Mouse (Mus musculus) lung, postnatal 10 days (tissue): Measurements from ENCODE around the gene Susd6.
"Not testable (repeated sequence)": the region's sequence is repeated elsewhere in the genome, so short reads cannot be mapped to it uniquely, and the experiment has no call there.

ENCODE experiments used
- DNase-seq: peaks from one replicate; pipeline ENCODE4 v3.0.0; 2021

The Susd6 gene

DNA sequence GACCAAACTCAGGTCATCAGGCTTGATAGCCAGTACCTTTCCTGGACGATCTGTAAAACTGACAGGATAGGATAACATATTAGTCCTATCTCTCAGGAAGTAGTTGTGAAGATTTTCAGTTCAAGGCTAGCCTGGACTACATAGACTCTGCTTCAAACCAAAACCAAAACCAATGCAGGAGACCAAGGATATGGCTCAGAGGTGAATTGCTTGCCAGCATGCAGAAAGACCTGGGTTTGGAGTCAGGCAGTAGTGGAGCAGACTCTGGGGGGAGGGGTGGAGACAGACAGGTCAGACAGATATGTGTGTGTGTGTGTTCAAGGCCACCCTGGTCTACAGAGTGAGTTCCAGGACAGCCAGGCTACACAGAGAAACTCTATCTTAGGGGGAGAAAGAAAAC lies 3.7 kb upstream of the Susd6 start:
- no peak for DNase-seq

DNA sequence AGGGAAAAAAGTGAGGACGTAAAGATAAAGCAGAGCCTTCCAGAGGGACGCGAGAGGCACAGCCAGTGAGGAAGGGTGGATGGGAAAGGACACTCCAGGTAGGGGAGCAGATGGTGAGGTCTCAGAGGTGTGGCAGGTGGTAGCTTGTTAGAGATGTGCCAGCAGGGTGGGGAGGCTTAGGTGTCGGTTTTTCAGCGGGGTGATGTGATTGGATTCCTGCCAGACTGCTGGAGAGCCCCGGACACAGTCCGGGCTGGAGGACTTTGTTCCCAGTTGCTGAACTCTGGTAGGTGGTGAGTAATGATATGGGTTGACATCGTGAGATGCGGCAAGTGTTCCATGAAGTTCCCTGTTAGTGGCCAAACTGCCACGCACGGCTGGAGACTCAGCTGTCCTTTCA lies 2.7 kb upstream of the Susd6 start:
- peak; percentile 22 for DNase-seq

DNA sequence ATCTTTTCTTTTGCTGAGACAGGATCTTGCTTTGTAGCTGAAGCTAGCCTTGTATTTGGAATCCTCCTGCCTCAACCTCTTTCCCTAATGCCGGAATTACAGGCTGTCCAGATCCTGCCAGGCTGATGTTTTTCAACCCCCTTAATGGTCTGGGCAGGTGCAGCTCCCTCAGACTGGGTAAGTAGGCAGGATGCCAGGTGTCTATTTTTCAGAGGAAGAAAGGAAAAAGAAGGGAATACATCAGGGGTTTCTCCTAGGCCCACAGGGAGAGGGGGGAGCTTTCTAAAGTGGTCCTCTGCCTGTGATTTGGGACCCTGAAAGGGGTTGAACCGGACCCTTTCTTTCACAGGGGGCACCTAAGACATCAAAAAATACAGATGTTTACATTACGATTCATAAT lies 2.1 kb upstream of the Susd6 start:
- no peak for DNase-seq

DNA sequence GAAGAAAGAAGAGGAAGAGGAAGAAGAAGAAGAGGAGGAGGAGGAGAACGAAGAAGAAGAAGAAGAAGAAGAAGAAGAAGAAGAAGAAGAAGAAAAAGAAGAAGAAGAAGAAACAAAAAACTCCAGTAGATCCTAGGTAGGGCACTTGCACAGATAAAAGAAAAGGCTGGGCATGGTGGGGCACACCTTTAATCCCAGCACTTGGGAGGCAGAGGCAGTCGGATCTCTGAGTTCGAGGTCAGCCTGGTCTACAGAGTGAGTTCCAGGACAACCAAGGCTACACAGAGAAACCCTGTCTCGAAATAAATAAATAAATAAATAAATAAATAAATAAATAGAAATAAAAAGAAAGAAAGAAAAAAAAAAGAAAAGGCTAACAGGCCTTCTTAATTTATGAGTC lies 1.0 kb upstream of the Susd6 start:
- DNase-seq = not testable (repeated sequence)

DNA sequence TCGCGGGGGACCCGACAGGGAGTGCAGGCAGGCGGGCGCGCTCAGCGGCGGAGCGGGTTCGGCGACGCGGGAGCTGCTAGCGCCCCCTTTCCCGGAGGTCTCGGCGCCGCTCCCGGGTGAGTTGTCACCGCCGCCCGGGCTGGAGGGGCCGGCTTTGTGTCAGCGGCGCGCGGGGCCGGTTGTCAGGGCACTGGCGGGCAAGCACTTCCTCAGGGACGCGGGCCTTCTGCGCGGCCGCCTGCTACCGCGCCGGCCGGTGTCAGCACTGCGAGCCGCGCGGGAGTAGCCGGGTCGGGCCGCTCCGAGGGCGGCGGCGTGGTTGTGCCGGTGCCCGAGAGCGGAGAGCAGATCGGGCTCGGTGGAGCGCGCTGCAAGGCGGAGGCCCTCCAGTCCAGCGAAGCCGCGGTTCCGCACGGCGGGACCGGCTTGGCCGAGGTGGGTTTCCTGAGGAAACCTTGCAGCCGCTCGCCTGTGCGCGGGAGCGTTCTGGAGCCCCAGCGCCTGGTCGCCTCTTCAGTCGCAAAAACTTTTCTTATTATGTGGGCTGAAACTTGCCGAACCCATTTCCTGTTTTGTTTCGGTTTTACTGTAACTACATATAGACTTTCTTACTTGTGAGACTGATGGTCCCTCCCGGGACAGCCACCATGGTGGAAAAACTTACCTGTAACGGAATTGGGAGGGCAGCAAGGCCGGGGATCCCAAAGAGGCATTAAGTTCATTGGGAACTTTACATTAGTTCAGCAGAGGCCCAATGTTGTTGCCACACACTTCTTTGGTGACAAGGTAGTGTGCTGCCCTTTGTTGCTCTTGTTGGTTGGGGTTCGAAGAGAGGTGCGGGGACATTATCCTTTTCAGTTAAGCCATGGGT lies 625 bp downstream of the Susd6 start:
- no peak for DNase-seq

DNA sequence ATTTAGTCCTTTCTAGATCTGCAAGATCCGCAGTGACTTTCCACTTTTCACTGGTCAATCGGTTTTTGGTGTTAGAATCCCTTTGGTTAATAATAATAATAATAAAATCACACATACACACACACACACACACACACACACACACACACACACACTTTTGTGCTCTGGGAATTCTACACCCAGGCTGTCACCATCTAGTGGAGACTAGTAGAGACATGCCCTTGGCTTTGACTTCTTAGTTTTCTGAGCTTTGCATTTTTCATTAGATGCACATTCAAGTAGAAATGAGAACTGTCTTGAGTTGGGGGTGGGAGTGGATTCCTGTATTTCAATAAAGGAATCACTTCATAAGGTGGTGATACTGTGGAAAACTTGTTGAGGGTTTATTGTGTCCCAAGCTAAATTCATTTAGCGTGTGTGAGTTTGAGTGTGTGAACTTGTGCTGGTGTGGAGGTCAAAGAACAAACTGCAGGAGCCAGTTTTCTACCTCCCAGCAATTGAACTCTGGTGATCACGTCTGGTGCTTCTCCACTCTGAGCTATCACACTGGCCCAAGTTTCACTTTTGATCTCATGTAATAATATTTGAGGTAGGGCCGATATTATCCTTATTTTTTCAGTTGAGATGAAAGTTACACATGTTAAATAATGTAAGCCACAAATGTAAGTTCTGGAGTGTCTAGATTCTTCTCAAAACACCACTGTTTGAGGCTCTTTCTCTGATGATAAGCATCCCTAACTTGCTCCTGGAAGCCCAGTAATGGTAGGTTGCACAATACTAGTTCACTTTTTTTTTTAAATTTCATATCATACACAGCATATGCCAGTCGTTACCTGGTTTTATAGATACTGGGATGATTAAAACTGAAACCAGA lies 1.5 kb downstream of the Susd6 start:
- peak; percentile 34 for DNase-seq

DNA sequence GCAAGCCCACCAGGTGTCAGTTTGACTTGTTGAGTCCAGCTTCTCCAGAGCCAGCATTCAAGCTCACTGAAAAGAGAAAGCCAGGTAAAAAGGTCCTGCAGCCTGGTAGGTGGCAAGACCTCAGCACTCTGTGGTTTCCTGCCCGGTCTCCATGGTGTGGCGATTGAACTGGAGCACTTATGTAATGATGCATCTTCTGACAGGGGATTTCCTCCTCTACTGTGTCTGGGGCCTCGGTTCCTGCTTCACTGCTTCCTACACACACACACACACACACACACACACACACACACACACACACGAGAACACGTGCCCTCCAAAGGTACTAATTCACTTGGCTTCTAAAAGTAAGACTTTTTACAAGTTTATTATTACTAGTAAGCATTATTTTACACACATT lies 2.6 kb downstream of the Susd6 start:
- DNase-seq = peak; percentile 47

DNA sequence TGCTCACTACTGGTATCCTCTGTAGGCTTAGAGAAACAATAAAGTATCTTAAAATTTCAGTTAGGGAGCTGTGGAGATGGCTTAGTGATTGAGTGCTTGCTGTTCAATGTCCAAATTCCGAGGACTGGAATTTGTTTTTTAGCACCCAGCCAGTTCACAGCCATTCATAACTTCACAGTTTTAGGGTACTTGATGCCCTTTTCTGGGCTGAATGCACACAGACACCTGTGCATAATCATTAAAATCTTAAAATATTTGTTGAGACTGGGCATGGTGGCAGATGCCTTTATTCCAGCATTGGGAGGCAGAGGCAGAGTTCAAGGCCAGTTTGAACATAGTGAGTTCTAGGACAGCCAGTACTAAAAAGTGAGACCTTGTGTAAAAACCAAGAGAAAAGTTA lies 3.2 kb downstream of the Susd6 start:
- DNase-seq = no peak

DNA sequence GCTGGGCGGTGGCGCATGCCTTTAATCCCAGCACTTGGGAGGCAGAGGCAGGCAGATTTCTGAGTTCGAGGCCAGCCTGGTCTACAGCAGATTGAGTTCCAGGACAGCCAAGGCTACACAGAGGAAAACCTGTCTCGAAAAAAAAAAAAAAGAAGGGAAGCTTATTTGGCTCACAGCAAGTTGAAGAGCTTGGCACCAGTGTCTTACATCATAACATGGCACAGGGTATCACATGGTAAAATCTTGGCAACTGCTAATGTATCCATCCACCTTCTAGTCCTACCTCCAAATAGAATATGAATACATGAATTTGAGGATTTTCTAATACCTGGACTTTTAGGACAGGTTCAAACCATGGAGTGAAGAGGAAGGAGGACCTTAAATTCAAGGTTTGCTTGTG lies 4.2 kb downstream of the Susd6 start:
- no peak for DNase-seq

DNA sequence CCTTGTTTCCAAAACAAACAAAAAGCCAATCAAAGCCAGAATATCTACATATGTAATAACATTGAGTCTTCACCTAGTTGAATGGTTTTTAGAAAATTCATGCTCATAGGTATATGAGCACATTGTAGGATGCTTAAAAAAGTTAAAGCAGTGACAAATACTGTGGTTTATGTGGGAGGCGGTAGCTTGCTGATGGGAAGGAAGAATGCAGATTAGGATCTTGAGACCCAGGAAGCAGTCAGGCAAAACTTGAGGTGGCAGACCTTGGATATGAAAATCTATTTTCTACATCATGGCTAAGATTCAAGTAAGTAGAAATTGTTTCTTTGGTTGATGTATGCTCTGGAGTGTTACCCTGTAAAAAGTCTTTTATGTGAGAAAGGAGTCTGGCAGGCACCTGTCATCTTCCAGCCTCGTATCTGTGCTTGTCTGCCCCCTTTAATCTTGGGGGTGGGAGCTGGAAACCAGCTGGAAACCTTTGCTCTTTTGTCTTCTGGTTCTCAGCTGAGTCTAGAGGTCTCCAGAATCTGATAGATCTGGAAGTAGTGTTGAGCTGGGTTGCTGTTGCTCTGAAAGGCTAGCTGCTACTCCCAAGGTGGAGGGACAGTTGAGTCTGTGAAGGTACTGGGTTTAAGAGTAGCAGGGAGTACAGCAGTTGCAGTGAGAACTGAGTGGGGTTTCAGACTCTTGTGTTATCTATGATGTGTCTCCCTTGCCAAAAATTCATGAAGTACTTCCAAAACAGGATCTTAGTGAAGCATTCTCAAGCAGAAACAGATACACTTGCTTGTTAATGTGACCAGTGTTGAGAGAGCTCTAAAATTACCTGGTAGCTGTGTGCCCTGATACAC lies 4.8 kb downstream of the Susd6 start:
- no peak for DNase-seq

DNA sequence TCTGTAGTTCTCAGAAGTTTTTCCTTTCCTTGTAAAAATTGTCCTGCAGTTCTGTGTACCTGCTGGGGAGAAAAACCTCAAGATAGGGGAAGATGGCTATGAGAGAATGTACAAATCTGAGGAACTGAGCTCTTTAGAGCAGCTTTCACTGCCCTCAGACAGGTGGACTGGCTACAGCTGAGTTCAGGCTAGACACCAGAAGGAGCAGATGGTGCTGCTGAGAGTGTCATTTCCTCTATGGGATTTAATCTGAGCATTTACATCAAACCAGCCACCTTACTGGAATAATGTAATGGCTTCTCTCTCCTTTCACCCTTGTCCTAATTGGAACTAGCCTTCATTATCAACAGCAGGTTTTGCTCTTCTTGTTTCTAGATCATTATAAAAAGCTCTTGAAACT lies 8.0 kb downstream of the Susd6 start:
- DNase-seq = no peak

DNA sequence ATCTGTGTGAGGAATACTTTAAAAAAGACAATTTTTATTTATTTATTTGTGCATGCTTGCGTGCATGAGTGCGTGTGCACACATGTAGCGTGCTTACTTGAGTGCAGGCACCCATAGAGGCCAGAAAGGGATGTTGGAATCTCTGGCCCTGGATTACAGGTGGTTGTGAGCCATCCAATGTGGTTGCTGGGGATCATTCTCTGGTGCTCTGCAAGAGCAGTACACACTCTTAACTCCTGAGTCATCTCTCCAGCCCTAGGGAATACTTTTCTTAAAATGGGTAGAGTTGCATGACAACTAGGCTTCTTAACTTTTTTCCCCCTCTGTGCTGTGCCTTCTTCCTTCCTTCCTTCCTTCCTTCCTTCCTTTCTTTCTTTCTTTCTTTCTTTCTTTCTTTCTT lies 9.8 kb downstream of the Susd6 start:
- no peak for DNase-seq

DNA sequence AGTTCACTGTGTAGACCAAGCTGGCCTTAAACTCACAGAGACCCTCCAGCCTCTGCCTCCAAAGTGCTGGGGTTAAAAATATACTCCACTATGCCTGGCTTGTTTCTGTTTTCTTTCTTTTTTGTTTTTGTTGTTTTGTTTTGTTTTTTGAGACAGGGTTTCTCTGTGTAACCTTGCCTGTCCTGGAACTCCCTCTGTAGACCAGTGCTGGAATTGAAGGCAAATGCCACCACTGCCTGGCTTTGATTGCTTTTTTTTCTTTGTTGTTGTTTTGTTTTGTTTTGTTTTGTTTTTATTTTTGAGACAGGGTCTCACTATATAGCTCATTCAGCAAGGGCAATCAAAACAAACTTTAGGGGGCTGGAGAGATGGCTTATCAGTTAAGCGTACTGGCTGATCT lies 11.1 kb downstream of the Susd6 start:
- no peak for DNase-seq

DNA sequence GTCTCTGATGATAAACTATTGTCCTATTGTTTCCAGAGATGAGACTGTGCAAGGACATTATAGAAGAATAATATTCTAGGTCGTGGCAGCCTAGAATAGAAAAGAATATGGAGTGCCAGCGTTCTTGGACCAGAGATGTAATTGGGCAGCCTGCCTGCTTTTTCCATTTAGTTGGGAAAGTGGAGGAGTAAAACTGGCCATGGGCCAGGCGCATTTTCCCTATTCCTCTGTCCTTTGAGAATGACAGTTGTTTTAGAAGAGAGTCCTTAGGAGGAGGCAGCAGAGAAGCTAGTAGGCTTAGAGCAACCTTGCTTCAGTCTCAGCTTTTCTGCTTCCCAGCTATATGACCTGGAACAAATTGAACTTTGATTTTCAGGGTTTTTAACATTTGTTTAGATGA lies 13.6 kb downstream of the Susd6 start:
- peak; percentile 81 for DNase-seq

DNA sequence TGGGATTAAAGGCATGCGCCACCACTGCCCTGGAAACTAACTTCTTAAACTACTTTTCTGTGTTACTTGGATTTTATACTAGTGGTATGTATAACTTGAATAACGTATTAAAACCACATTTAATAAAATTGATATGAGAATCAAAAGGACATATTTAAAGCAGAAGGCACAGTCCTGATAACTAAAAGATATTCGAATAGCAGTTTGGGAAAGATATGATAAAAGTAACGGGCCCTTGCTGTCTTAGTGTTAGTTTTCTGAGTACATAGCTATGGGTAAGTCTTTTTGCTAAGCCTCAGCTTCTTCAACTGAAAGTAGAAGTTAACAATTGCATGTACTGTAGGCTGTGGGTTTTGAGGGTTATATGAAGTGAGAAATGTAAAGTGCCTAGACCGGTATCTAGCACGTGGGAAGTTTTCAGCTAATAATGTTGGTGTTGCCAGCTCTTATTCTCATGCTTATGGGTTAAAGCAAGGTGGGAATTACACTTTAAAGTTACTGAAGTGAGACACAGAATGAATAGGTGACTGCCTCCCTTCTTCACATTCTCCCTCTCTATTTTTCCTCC lies 14.6 kb downstream of the Susd6 start:
- DNase-seq = no peak

DNA sequence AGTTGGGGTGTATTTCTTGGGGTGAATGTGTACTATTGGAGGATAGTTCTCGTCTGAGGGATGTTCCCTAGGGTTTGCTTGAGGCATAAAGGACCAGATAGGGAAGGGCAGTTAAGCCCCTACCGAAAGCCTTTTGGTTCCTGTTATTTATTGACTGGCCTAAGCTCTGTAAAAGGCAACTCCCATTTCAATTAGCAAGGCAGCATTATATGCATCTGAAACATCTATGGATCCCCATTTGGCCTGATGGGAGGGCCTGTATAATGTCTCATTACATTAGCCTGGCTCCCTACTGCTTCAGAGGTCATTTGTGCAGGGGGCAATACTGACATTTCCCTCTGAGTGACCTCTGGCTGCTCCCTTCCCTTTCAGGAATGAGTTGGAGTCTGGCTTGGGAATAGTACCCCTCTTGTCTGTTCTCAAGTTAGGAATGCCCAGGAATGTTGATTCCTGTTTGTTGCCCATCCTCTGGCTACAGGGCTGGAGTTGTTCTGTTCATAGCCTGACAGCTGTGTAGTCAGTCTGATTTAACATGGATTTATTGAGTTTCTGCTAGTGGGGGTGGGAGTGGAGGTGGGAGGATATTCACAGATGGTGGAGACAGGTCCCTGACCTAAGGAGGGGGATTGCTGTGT lies 17.3 kb downstream of the Susd6 start:
- no peak for DNase-seq

DNA sequence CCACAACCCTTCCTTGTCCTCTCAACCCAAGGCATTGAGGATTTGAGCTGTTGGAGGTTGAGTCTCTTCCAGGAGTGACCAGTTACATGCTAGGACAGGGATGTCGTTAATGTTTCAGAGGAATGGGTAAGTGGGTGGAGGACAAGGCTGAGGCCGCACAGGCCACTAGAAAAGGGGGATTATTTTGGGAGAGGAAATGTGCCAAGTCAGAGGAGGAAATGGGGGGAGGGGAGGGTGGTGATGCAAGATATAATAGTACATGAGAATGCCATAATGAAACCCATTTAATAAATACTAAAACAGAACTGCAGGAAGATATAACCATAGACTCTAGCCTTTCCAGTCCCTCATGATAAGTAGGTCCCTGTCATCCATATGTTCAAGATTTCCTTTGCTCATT lies 19.7 kb downstream of the Susd6 start:
- DNase-seq = no peak

DNA sequence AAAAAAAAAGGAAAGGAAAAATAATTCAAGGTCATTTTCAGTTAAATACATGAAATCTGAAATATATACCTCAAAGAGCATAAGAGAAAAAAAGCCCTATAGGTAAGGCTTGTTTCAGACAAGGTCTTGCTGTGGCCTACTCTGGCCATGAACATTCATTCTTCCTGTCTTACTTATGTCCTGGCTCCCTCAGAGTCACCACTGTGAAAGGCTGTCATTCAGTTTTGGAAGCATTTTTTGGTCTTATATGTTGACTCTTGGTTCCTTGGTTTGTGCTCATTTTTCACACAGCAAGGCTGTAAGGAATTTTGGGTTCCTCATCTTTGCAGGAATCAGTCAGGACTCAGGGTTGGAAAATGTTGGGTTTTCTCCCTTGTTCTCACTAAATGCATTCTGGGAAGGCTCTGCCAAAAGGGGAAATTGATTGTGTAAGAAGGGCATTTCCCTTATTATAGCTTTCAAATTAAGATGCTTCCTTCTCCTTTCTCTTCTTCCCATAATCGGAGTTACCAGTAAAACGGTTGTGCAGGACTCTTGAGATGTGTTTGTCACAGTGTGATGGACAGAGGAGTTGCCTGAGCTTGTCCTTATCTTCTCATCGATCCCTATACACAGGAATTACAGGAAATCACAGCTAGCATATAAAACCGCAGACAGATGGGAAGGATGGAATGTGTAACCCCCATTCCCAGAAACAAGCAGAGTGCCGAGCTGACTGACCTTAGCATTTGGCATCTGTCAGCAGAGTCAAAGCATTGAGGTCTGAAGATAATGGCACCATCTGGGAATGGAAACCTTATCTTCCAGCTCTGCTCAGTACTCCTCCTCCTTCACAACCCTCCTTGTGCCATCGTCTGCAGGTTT lies 21.6 kb downstream of the Susd6 start:
- DNase-seq = no peak

DNA sequence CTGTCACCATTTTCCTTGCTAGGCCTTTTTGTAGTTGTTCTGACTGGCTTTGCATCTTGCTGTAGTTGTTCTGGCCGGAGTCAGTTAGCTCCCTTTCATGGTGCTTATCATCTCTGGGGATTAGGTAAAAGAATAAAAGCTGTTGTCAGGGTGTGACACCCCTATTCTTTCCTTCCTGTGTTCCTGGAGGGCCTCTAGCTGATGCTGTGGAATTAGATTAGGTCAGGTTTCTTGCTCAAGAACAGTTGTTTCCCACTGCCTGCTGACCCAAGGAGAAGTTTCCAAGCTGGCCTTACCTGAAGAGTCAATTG lies 22.2 kb downstream of the Susd6 start:
- DNase-seq = no peak

DNA sequence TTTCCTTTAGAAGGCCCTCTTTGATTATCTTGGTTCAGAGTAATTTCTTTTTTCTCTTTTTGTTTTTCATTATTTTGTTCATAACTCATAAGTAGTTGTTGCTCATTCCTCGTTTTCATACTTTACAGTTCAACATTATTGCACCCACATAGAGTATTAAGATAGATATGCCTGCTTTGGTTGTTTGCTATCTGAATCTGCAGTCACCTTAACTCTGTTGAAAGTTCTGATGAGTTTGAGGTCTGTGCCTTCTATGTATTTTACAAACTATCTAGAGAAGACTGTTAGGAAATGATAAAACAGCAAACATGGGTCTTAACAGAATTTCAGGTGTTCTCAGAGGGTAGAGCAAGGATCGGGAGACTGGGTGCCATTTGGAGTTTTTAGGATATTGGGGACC lies 23.1 kb downstream of the Susd6 start:
- no peak for DNase-seq

DNA sequence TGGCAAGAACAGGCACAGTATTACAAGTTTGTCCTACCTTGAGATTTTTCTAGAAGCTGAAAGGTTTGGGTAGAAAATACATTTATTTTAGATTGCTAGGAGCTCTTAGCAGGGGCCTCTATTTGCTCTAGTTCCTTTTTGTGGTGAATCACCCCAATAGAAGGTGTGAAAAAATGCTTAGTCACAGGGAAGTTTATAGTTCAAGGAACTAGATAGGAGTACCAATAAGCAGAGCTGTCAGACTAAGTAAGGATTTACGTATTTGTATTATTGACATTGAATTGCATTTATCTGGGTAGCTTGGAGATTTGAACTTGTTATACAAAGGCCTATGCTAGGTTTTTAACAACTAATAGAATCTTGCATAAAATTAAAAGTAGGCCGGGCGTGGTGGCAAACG lies 23.6 kb downstream of the Susd6 start:
- DNase-seq = no peak

DNA sequence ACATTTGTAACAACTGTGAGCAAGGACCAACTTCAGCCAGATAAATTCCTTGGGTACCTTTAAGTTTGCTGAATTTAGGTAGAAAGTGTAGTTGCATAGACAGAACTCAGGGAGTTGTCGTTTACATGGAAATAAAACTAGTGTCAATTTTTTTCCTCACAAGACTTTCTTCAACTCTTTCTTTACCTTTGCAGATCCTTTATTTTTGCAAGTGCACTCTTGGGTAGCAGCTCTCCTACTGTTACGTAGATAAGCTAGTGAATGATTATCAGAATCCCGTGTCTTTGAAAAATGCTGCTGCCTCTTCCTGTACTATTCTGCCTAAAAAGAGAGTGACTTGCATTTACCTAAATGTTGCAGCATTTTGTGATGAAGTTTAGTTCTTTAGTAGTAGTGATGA lies 24.2 kb downstream of the Susd6 start:
- no peak for DNase-seq
